Mouse (Mus musculus): ENCODE measurements around the gene Ripor2.

DNA sequence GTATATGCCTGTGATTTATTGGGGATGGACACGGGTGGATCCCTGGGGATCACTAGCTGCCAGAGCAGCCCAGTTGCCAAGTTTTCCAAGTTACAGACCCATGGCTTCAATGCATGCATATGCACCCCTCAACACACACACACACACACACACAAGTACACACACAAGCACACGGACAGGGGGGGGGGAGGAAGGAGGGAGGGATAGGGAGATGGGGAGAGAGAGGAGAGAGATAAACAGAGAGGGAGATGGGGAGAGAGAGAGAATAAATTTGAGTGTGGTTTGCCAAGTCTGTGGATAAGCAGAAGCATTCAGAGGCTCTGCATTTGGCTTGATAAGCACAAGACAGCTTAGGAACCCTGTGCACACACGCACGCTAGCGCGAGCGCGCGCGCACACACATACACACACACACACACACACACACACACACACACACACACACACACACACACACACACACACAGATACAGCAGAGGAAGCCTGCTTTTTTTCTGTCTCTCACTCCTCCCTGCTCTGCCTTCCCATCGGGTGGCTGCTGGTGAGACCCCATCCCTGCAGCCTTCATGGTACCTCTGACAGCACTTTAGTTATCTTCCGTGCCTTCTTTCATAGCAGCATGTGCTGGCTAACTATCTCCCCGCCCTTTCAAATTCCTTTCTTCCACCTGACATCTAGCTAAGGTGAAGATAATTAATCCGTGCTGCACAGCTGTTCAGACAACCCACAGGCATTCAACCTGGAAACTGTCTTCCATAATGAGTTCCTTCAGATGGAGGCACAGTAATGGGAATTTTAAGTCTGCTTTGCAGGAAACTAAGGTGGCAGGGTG, 30.7 kb upstream of the Ripor2 start:
- TF ChIP-seq CTCF (IDR thresholded peaks at IDR 0.05; ENCODE audit: extremely low read depth, insufficient read depth, insufficient read length, insufficient replicate concordance), result no peak
- TF ChIP-seq POLR2A (IDR thresholded peaks at IDR 0.05; ENCODE audit: low read depth, low read length), result no peak

All from spleen, adult 2 months (tissue).